Mouse (Mus musculus): ENCODE results near the gene Cyp2b13. TPM values are rescaled to one million over a fixed set of nuclear protein-coding genes. Genes with fewer than 3 reads are reported as not detected.
"Not testable (repeated sequence)": the region's sequence is repeated elsewhere in the genome, so short reads cannot be mapped to it uniquely, and the experiment has no call there.

The Cyp2b13 gene
- total RNA-seq (2014; fragmentation: Nextera tagmentation) (not detected in 2 replicates), total RNA-seq (2017) (not detected in 2 replicates)

GRCm38 (mm10) chr7:26061197-26061596 lies at the start of gene Cyp2b13:
Cyp2b13 (plus strand) TSS chr7:26061497.
- not testable (repeated sequence) for ATAC-seq (replicated peaks; ENCODE audit: low FRiP score, low TSS enrichment, poor library complexity, severe bottlenecking)

GRCm38 (mm10) chr7:26019814-26020332 lies 41.4 kb upstream of the Cyp2b13 start:
- not testable (repeated sequence) for ATAC-seq (replicated peaks; ENCODE audit: low FRiP score, low TSS enrichment, poor library complexity, severe bottlenecking)

- not testable (repeated sequence) for ATAC-seq (replicated peaks; ENCODE audit: low FRiP score, low TSS enrichment, poor library complexity, severe bottlenecking)
These were observed 6.2 kb upstream of the Cyp2b13 start for GRCm38 (mm10) chr7:26054885-26055630.

- not testable (repeated sequence) for ATAC-seq (replicated peaks; ENCODE audit: low FRiP score, low TSS enrichment, poor library complexity, severe bottlenecking)
These were observed 10.4 kb downstream of the Cyp2b13 start for GRCm38 (mm10) chr7:26071677-26072076.

GRCm38 (mm10) chr7:26082595-26082994 lies 21.3 kb downstream of the Cyp2b13 start:
- ATAC-seq (replicated peaks; ENCODE audit: low FRiP score, low TSS enrichment, poor library complexity, severe bottlenecking) = no peak

GRCm38 (mm10) chr7:26087391-26087790 lies 26.1 kb downstream of the Cyp2b13 start:
- ATAC-seq (replicated peaks; ENCODE audit: low FRiP score, low TSS enrichment, poor library complexity, severe bottlenecking) = no peak

- ATAC-seq (replicated peaks; ENCODE audit: low FRiP score, low TSS enrichment, poor library complexity, severe bottlenecking) = not testable (repeated sequence)
These were observed 27.3 kb downstream of the Cyp2b13 start for GRCm38 (mm10) chr7:26088578-26088977.

GRCm38 (mm10) chr7:26139623-26140022 lies 78.3 kb downstream of the Cyp2b13 start:
- not testable (repeated sequence) for ATAC-seq (replicated peaks; ENCODE audit: low FRiP score, low TSS enrichment, poor library complexity, severe bottlenecking)

- not testable (repeated sequence) for ATAC-seq (replicated peaks; ENCODE audit: low FRiP score, low TSS enrichment, poor library complexity, severe bottlenecking)
These were observed 82.4 kb downstream of the Cyp2b13 start for GRCm38 (mm10) chr7:26143657-26144056.

Other genes with a start within 250 kb of the Cyp2b13 start
- gene Cyp2s1, start 244.6 kb upstream of the Cyp2b13 start, total RNA-seq (2014; fragmentation: Nextera tagmentation) = not detected in 2 replicates
- gene Cyp2s1, start 244.6 kb upstream of the Cyp2b13 start, total RNA-seq (2017) = not detected in 2 replicates
- not detected in 2 replicates for gene Cyp2b10, start 163.9 kb upstream of the Cyp2b13 start, total RNA-seq (2014; fragmentation: Nextera tagmentation)
- gene Cyp2b10, start 163.9 kb upstream of the Cyp2b13 start, total RNA-seq (2017) = not detected in 2 replicates
- not detected in 2 replicates for gene Cyp2b9, start 111.9 kb downstream of the Cyp2b13 start, total RNA-seq (2014; fragmentation: Nextera tagmentation)
- gene Cyp2b9, start 111.9 kb downstream of the Cyp2b13 start, total RNA-seq (2017) = not detected in 2 replicates
- not detected in 2 replicates for gene Vmn1r184, start 198.8 kb downstream of the Cyp2b13 start, total RNA-seq (2014; fragmentation: Nextera tagmentation)
- not detected in 2 replicates for gene Vmn1r184, start 198.8 kb downstream of the Cyp2b13 start, total RNA-seq (2017)
- not detected in 2 replicates for gene Cyp2a4, start 245.7 kb downstream of the Cyp2b13 start, total RNA-seq (2014; fragmentation: Nextera tagmentation)
- not detected in 2 replicates for gene Cyp2a4, start 245.7 kb downstream of the Cyp2b13 start, total RNA-seq (2017)